Mouse (Mus musculus): ENCODE measurements at regions not wholly inside any gene's neighbourhood (a gene's known extent, or its start where the extent isn't known, plus 50 kb on each side); places are given as distances from the start of the nearest gene placed in this dataset.

DNA sequence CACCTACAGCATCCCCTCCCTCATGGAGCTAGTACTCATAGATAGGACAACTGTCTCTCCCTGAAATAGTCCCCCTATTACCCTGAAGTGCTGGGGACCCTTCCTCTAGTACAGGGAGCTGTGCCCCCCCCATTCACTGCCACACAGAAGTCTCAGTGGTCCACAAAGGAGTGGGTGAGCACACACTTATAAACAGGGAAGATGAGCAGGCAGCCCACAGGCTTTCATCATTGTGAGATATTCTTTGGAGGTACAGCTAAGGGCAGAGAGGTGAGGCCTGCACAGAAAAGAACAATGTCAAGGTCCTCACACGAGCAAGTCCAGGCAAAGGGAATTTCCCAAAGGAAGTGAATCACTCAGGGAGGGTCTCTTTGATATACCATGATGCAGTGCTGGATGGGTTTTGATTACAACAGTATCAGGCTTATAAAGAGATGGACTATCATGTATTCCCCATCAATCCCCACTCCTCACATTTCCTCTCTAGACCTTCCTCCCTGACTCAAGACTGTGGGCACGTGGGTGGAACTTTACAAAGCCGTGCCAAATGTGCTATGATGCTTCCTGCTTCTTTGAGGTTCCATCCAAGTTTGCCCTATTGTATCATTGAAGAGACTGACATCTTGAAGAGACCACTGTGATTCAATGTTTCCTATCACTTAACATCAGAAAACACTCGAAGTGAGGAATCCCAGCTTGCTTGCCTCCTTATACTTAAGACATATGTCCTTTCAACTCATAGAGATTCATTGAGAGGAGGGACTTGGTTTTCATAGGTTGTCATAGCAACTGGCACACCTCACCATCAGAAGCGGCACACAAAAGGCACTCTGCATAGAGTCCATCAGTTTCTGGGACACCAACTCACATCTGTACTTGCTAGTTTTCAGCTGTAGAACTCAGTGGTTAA is 104.2 kb upstream of the Bcl6 start:
- no peak overlapping the region for H3K4me3 ChIP-seq
- H3K27ac ChIP-seq: no peak overlapping the region
- H3K9me3 ChIP-seq (replicated peaks): no peaks in the 10 kb centered on the region
- no peaks in the 10 kb centered on the region for H3K4me1 ChIP-seq
- no peak overlapping the region for H3K4me2 ChIP-seq (replicated peaks)
- no peak for ATAC-seq (ENCODE audit: low FRiP score)
- H3K27me3 ChIP-seq: no peaks in the 10 kb centered on the region
- no peak overlapping the region for H3K9ac ChIP-seq
- no peaks in the 10 kb centered on the region for H3K36me3 ChIP-seq
- 84% methylated on average over 5 of the region's 5 CpGs for WGBS

GRCm38 (mm10) chr16:24092136-24092535 is 103.5 kb upstream of the Bcl6 start:
- ATAC-seq (ENCODE audit: low FRiP score): no peak
- H3K4me3 ChIP-seq: no peak overlapping the region
- no peak overlapping the region for H3K9ac ChIP-seq
- WGBS: 77% methylated on average over 4 of the region's 4 CpGs
- H3K27ac ChIP-seq: no peak overlapping the region
- H3K36me3 ChIP-seq: no peaks in the 10 kb centered on the region
- no peaks in the 10 kb centered on the region for H3K9me3 ChIP-seq (replicated peaks)
- H3K4me1 ChIP-seq: no peaks in the 10 kb centered on the region
- no peaks in the 10 kb centered on the region for H3K27me3 ChIP-seq
- no peak overlapping the region for H3K4me2 ChIP-seq (replicated peaks)

GRCm38 (mm10) chr16:24090981-24091380 is 102.3 kb upstream of the Bcl6 start:
- Histone ChIP-seq H3K4me3 (no peak overlapping the region), H3K27me3 (no peaks in the 10 kb centered on the region), H3K4me2 (replicated peaks) (no peak overlapping the region), H3K4me1 (no peaks in the 10 kb centered on the region), H3K9me3 (replicated peaks) (no peaks in the 10 kb centered on the region), H3K27ac (no peak overlapping the region), H3K36me3 (no peaks in the 10 kb centered on the region), H3K9ac (no peak overlapping the region)
- no peak for ATAC-seq (ENCODE audit: low FRiP score)
- WGBS: 83% methylated on average over 4 of the region's 4 CpGs

GRCm38 (mm10) chr16:24089840-24090762 is 101.4 kb upstream of the Bcl6 start:
- no peak overlapping the region for H3K9ac ChIP-seq
- WGBS: 86% methylated on average over 11 of the region's 11 CpGs
- no peaks in the 10 kb centered on the region for H3K9me3 ChIP-seq (replicated peaks)
- no peak overlapping the region for H3K27ac ChIP-seq
- H3K4me1 ChIP-seq: no peaks in the 10 kb centered on the region
- H3K4me2 ChIP-seq (replicated peaks): no peak overlapping the region
- ATAC-seq (ENCODE audit: low FRiP score): no peak
- no peaks in the 10 kb centered on the region for H3K27me3 ChIP-seq
- no peak overlapping the region for H3K4me3 ChIP-seq
- no peaks in the 10 kb centered on the region for H3K36me3 ChIP-seq

GRCm38 (mm10) chr16:24083966-24084365 is 95.3 kb upstream of the Bcl6 start:
- no peak for ATAC-seq (ENCODE audit: low FRiP score)
- 84% methylated on average over 8 of the region's 8 CpGs for WGBS
- no peak overlapping the region for H3K27ac ChIP-seq

DNA sequence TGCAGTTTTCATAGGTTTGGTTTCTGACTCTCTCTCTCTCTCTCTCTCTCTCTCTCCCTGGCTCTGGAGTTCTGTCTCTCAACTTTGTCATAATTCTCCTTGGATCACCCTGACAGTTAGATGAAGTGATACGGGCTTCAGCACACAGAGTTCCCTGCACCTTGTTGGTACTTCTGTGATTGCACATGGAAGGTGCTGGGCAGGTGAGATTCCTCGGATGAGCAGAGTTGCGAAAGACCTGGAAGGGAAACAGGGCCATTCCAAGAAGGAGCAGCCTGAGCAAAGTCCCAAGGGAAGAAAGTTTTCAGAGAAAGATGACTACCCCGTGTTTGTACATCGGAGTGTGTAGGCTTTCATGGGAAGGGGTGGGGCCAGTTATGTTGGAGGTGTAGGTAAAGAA is 91.8 kb upstream of the Bcl6 start:
- H3K4me3 ChIP-seq: no peak overlapping the region
- H3K36me3 ChIP-seq: no peaks in the 10 kb centered on the region
- H3K4me2 ChIP-seq (replicated peaks): no peak overlapping the region
- no peak for ATAC-seq (ENCODE audit: low FRiP score)
- WGBS: 93% methylated on average over 5 of the region's 5 CpGs
- H3K27me3 ChIP-seq: no peaks in the 10 kb centered on the region
- no peaks in the 10 kb centered on the region for H3K9me3 ChIP-seq (replicated peaks)
- no peaks in the 10 kb centered on the region for H3K4me1 ChIP-seq
- no peak overlapping the region for H3K27ac ChIP-seq
- H3K9ac ChIP-seq: no peak overlapping the region

More at GRCm38 (mm10) chr16:24083966-24084365, 95.3 kb upstream of the Bcl6 start:
- Histone ChIP-seq H3K4me3 (no peak overlapping the region), H3K9me3 (replicated peaks) (no peaks in the 10 kb centered on the region), H3K36me3 (no peaks in the 10 kb centered on the region), H3K9ac (no peak overlapping the region), H3K4me1 (no peaks in the 10 kb centered on the region), H3K4me2 (replicated peaks) (no peak overlapping the region), H3K27me3 (no peaks in the 10 kb centered on the region)

DNA sequence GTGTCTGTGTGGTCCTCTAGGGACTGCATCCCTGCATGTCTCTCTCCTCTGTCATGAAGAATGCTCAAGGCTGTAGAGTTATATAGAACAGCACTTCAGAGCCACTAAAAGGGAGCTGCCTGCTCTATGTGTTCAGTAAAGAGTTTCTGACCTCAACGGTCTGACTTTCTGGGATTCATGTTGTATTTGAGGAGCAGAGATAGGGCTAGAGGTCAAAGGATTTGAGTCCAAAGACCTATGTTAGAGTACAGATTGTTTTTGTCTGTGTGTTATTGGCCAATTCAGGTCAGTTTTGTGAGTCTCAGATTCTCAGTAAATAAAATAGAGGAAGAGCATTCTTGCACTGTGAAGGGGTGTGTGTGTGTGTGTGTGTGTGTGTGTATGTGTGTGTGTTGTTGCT is 90.0 kb upstream of the Bcl6 start:
- no peak for ATAC-seq (ENCODE audit: low FRiP score)
- 92% methylated on average over 1 of the region's 1 CpGs for WGBS
- Histone ChIP-seq H3K9me3 (replicated peaks) (no peaks in the 10 kb centered on the region), H3K27me3 (no peaks in the 10 kb centered on the region), H3K4me2 (replicated peaks) (no peak overlapping the region), H3K27ac (no peak overlapping the region), H3K4me3 (no peak overlapping the region), H3K4me1 (no peaks in the 10 kb centered on the region), H3K9ac (no peak overlapping the region), H3K36me3 (no peaks in the 10 kb centered on the region)

DNA sequence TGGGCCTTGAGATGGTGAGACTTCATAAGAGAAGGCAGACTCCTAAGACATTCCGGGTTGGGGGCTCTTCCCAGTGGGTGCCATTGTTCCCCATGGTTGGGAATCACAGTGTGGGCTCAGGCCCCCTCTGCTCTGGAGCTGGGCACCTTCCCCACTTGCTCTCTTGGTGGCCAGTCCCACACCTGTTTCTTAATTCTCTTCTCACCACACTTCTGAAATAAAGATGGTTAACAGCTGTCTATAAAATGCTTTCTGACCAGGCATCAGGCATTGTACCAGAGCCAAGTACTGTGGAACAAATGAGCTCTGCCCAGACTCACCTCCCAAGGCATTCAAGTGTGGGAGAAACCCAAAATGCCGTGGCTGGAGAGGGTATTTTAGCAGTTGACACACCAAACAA is 88.8 kb upstream of the Bcl6 start:
- Histone ChIP-seq H3K27me3 (no peaks in the 10 kb centered on the region), H3K9ac (no peak overlapping the region), H3K36me3 (no peaks in the 10 kb centered on the region), H3K9me3 (replicated peaks) (no peaks in the 10 kb centered on the region), H3K27ac (no peak overlapping the region), H3K4me3 (no peak overlapping the region), H3K4me2 (replicated peaks) (no peak overlapping the region), H3K4me1 (no peaks in the 10 kb centered on the region)
- no peak for ATAC-seq (ENCODE audit: low FRiP score)
- 78% methylated on average over 2 of the region's 2 CpGs for WGBS

DNA sequence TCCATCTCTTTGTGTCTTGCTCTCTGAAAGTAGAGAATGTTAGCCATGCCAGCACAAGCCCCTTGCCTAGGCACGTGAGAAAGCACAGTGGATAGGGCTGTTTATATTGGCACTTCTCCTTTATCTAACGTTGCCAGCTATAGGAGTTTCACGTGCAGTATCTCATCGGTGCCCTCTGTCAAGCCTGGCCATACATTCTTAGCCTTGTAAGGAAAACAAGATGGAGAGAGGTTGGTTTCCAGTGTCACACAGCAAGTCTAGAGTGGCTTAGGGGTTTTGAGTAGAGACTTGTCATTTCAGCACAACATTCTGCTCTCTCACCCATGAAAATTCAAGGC is 88.1 kb upstream of the Bcl6 start:
- H3K9ac ChIP-seq: no peak overlapping the region
- WGBS: 86% methylated on average over 4 of the region's 4 CpGs
- H3K4me1 ChIP-seq: no peaks in the 10 kb centered on the region
- no peak overlapping the region for H3K4me2 ChIP-seq (replicated peaks)
- no peaks in the 10 kb centered on the region for H3K27me3 ChIP-seq
- ATAC-seq (ENCODE audit: low FRiP score): no peak
- H3K27ac ChIP-seq: no peak overlapping the region
- no peak overlapping the region for H3K4me3 ChIP-seq
- H3K36me3 ChIP-seq: no peaks in the 10 kb centered on the region
- no peaks in the 10 kb centered on the region for H3K9me3 ChIP-seq (replicated peaks)

DNA sequence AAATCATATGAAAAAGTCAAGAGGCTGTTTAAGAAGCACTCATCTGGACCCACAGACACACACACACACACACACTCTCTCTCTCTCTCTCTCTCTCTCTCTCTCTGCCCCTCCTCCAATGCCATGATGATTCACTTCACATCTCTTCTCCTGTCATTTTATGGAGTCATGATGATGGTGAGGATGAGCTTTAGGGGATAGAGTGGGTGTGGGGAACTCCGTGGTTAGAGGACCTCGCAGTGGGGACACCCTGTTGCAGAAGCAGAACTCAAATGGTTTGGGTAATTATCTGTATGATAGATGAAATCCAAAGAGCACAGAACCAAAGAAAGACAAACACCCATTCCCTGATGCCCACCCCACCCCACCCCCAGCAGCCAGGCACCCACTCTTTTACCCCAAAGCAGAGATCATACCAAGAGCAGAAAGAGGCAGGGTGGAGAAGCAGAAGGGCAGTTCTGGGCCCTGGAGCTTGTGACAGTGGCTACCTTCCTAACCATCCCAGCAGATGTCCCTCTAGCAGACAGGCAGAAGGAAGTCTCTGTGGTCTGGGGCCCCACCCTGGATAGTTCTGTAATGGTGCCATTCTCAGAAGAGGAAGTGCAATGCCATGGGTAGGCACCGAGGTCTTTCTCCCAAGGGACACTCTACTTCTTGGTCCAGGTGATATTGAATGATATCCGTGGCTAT is 87.6 kb upstream of the Bcl6 start:
- H3K4me2 ChIP-seq (replicated peaks): no peak overlapping the region
- H3K4me3 ChIP-seq: no peak overlapping the region
- H3K4me1 ChIP-seq: no peaks in the 10 kb centered on the region
- H3K27ac ChIP-seq: no peak overlapping the region
- H3K36me3 ChIP-seq: no peaks in the 10 kb centered on the region
- WGBS: 86% methylated on average over 4 of the region's 4 CpGs
- no peaks in the 10 kb centered on the region for H3K9me3 ChIP-seq (replicated peaks)
- H3K9ac ChIP-seq: no peak overlapping the region
- no peaks in the 10 kb centered on the region for H3K27me3 ChIP-seq
- ATAC-seq (ENCODE audit: low FRiP score): no peak

GRCm38 (mm10) chr16:24073613-24074244 is 85.1 kb upstream of the Bcl6 start:
- Histone ChIP-seq H3K27ac (no peak overlapping the region), H3K9ac (no peak overlapping the region), H3K4me1 (no peaks in the 10 kb centered on the region), H3K36me3 (no peaks in the 10 kb centered on the region), H3K9me3 (replicated peaks) (no peaks in the 10 kb centered on the region), H3K27me3 (no peaks in the 10 kb centered on the region), H3K4me2 (replicated peaks) (no peak overlapping the region), H3K4me3 (no peak overlapping the region)
- 91% methylated on average over 8 of the region's 8 CpGs for WGBS
- ATAC-seq (ENCODE audit: low FRiP score): no peak

DNA sequence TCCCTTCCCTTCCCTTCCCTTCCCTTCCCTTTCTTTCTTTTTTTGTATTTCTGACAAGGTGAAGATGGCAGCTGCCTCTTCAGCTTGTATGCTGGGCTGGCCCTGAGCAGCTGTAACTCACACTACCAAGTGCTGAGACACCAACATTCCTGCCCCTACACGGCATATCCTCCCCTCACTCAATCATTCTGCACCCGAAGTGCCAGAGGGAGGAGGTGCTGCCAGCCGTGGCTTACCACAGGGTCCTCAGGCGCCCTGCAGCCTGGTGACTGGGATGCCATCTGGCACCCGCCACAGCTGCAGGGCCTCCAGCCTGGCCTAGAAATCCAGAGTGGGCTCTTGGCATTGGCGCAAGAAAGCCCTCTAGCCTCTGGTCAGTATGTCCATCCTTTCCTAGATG is 84.4 kb upstream of the Bcl6 start:
- Histone ChIP-seq H3K27me3 (no peaks in the 10 kb centered on the region), H3K4me3 (no peak overlapping the region), H3K9me3 (replicated peaks) (no peaks in the 10 kb centered on the region), H3K27ac (no peak overlapping the region), H3K9ac (no peak overlapping the region), H3K4me1 (no peaks in the 10 kb centered on the region), H3K4me2 (replicated peaks) (no peak overlapping the region), H3K36me3 (no peaks in the 10 kb centered on the region)
- 75% methylated on average over 6 of the region's 6 CpGs for WGBS
- no peak for ATAC-seq (ENCODE audit: low FRiP score)

All from hindbrain, embryonic 12.5 days (tissue).